Mouse (Mus musculus) testis, adult 2 months (tissue): ENCODE measurements around the gene Them7. TPM values are rescaled to one million over a fixed set of nuclear protein-coding genes. Genes with fewer than 3 reads are reported as not detected.

Experiments
- H3K27ac ChIP-seq: fragments of 200-500 bp; 2 replicates; pipeline ENCODE4 v1.5.1; 2012; ENCODE audit warnings: low read depth, low read length; ENCODE audit not compliant: control insufficient read depth, insufficient read depth
- H3K27me3 ChIP-seq: fragments of 200-500 bp; 2 replicates; pipeline ENCODE4 v1.6.1; 2012; ENCODE audit warnings: mild to moderate bottlenecking, low read length, moderate library complexity; ENCODE audit not compliant: control insufficient read depth, insufficient read depth
- H3K36me3 ChIP-seq: fragments of 200-500 bp; 2 replicates; pipeline ENCODE4 v1.6.1; 2012; ENCODE audit warnings: mild to moderate bottlenecking, low read length; ENCODE audit not compliant: control insufficient read depth, insufficient read depth
- H3K4me1 ChIP-seq: fragments of 200-500 bp; 2 replicates; pipeline ENCODE4 v1.6.1; 2012; ENCODE audit warnings: low read length; ENCODE audit not compliant: control insufficient read depth, insufficient read depth
- H3K4me3 ChIP-seq: fragments of 200-500 bp; 2 replicates; pipeline ENCODE4 v1.5.1; 2012; ENCODE audit warnings: low read depth, mild to moderate bottlenecking, low read length, moderate library complexity, mixed read lengths; ENCODE audit not compliant: control insufficient read depth
- CTCF ChIP-seq: fragments of 200-500 bp; IDR thresholded peaks from 2 replicates; pipeline ENCODE4 v1.5.1; 2012; ENCODE audit warnings: low read depth, mild to moderate bottlenecking, inconsistent platforms, low read length, moderate library complexity; ENCODE audit not compliant: control insufficient read depth, insufficient read depth, insufficient replicate concordance
- POLR2A ChIP-seq: fragments of 200-500 bp; IDR thresholded peaks from 2 replicates; pipeline ENCODE4 v1.6.1; 2012; ENCODE audit warnings: low read depth, mild to moderate bottlenecking, inconsistent platforms, low read length, moderate library complexity; ENCODE audit not compliant: control insufficient read depth
- polyA plus RNA-seq: library from polyadenylated mRNA; depleted of rRNA; stranded (reverse); fragments of >200 nt; gene quantifications from 2 replicates; pipeline ENCODE4 v1.2.3, GENCODE M21; 2012; rRNA removed

Them7 gene
- polyA plus RNA-seq, 1 experiment = 0.56 TPM

DNA sequence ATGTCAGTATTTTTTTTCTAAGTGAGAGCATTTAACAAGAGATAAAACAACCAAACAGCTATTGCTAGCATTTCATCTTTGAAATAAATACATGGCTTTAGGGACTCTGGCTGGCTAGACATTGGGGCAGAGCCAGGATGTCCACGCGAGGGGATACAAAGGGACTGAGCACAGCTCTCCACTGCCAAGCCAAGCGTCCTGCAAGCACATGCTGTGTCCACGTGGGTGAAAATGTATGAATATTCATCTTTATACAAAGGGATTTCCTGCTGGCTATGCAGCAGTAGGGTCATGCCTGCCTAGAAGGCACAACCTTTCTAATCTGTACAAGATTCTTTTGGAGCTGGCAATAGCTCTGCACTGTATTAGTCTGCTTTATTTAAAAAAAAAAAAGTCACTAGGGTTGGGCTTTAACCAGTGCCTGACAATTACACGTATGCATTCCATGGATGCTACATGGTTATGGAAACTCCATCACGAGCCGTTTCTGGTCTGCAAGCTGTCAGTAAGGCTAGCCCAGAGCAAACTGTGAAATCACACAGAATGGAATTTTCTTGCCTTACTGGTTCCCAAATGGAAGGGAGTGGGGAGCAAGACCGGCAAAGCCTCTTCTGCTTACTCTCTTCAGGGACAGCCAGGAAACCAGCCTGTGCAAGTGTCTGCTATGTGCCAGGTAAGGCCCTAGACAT is 192.7 kb downstream of the Them7 start:
- Histone ChIP-seq H3K4me3 (no peak overlapping the region), H3K36me3 (no peaks in the 10 kb centered on the region), H3K27me3 (no peaks in the 10 kb centered on the region), H3K4me1 (no peaks in the 10 kb centered on the region), H3K27ac (no peak overlapping the region)
- no peak for TF ChIP-seq POLR2A

DNA sequence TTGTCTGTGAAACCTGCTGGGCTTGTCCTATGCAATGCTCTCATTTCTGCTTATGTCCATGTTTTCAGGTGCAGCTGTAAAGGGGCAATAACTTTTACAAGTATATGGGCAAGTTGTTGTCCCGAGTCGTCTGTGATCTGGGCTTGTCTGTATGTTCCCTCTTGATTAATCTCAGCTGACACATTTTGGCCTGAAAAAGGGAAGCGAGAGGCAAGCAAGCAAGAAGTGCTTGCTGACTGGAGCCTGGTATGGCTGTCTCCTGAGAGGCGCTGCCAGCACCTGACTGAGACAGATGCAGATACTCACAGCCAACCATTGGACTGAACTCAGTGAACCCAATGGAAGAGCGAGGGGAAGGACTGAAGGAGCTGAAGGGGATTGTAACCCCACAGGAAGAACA is 193.5 kb downstream of the Them7 start:
- Histone ChIP-seq H3K27me3 (no peaks in the 10 kb centered on the region), H3K4me1 (no peaks in the 10 kb centered on the region), H3K4me3 (no peak overlapping the region), H3K36me3 (no peaks in the 10 kb centered on the region), H3K27ac (no peak overlapping the region)
- TF ChIP-seq POLR2A (no peak), CTCF (no peak)

GRCm38 (mm10) chr2:105418629-105419227 is 194.6 kb downstream of the Them7 start:
- Histone ChIP-seq H3K4me3 (no peak overlapping the region), H3K27me3 (no peaks in the 10 kb centered on the region), H3K4me1 (no peaks in the 10 kb centered on the region), H3K27ac (no peak overlapping the region), H3K36me3 (no peaks in the 10 kb centered on the region)
- TF ChIP-seq POLR2A (no peak), CTCF (no peak)

DNA sequence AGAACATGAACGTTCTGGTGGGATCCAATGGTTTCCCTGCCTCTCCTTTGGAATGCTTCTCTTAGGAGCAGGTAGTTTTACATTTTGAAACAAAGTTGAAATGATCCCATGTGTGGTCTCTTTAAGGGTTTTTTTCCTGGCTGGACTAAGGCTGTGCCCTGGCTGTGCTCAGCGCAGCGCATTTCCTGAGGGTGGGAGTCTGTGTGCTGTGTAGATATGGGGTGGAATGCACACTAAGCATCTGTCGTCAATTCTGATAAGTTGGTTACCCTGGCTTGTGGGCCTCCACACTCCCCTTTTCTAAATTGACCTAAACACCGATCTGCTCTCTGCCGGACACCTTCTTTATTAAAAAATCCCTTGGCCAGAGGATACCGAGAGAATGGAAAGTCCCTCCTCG is 203.3 kb downstream of the Them7 start:
- Histone ChIP-seq H3K36me3 (no peaks in the 10 kb centered on the region), H3K4me1 (no peaks in the 10 kb centered on the region), H3K4me3 (no peak overlapping the region), H3K27ac (no peak overlapping the region), H3K27me3 (no peaks in the 10 kb centered on the region)
- TF ChIP-seq CTCF (no peak), POLR2A (no peak)

GRCm38 (mm10) chr2:105428029-105428428 is 203.9 kb downstream of the Them7 start:
- no peak for TF ChIP-seq POLR2A
- peak; percentile 82; the same call in 1 of the 2 replicates for TF ChIP-seq CTCF
- Histone ChIP-seq H3K27me3 (no peaks in the 10 kb centered on the region), H3K36me3 (no peaks in the 10 kb centered on the region), H3K4me1 (no peaks in the 10 kb centered on the region), H3K27ac (no peak overlapping the region), H3K4me3 (no peak overlapping the region)

GRCm38 (mm10) chr2:105428467-105428866 is 204.3 kb downstream of the Them7 start:
- TF ChIP-seq POLR2A = no peak
- no peak for TF ChIP-seq CTCF
- Histone ChIP-seq H3K36me3 (no peaks in the 10 kb centered on the region), H3K27me3 (no peaks in the 10 kb centered on the region), H3K4me1 (no peaks in the 10 kb centered on the region), H3K27ac (no peak overlapping the region), H3K4me3 (no peak overlapping the region)

Other genes with a start within 250 kb of the Them7 start
- 28.3 and 29.7 TPM in 2 replicates for gene Eif3m, start 207.2 kb upstream of the Them7 start, polyA plus RNA-seq
- not detected in 2 replicates for gene Gm11060, start 132.3 kb upstream of the Them7 start, polyA plus RNA-seq
- 31.5 and 40.2 TPM in 2 replicates for gene Wt1, start 97.8 kb upstream of the Them7 start, polyA plus RNA-seq
- gene Rcn1, start 175.0 kb downstream of the Them7 start, polyA plus RNA-seq = 2.0 and 3.9 TPM in 2 replicates